Mouse (Mus musculus): ENCODE data around the gene Abcf1. TPM values are rescaled to one million over a fixed set of nuclear protein-coding genes. Genes with fewer than 3 reads are reported as not detected.
A peak's percentile ranks its signal among the peaks of the same experiment; 100 is the strongest.
"Not testable (repeated sequence)": the region's sequence is repeated elsewhere in the genome, so short reads cannot be mapped to it uniquely, and the experiment has no call there.

Abcf1 gene
- polyA plus RNA-seq, 1 experiment from 2014 or later = 78.6 TPM

DNA sequence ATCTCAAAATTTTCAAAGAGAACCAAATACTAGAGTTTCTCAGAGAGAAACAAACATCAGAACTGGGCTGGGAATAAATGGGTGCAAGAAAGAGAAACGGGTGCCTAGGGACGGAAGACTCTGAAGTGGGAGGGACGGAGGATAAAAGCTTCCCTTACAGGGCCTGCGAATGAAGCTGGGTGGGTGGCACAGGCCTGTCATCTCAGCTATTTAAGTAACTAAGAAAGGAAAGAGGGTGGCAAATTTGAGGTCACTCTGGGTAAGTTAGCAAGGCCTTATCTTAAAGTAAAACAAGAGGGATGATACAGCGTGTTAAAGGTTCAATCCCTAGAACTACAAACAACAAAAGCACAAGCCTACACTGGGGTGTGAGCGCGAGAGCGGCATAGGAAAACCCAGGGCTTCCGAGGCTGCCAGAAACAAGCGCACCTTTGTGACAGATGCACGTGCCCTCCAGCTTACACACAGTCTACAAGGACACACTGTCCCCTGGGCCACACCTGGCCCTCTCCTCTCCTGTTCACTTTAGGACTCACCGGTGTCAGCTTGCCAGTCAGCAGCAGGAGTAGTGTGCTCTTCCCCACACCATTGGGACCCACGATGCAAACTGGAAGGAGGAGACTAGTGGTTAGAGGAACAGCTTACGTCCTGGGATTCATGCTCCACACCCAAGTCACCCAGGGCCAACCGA, 10.9 kb downstream of the Abcf1 start:
- H3K27me3 ChIP-seq (ENCODE audit: insufficient read depth, low read length) = no peaks in the 10 kb centered on the region
- DNase-seq (ENCODE audit: low spot score) = no peak

DNA sequence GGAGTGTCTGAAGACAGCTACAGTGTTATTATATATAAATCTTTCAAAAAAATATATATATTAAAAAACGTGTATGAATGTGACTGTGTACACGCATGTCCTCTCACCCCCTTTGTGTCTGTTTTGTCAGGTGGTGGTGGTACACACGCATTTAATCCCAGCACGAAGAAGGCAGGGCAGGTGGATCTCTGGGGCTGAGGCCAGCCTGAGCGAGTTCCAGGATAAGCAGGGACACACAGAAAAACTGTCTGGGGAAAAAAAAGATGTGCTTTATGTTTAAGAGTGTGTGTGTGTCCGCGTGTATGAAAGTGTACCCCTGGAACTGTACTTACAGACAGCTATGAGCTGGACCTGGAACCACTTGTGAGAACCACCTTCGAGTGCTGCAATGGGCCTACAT, 14.9 kb downstream of the Abcf1 start:
- 78% methylated on average over 8 of the region's 8 CpGs for WGBS
- ATAC-seq (replicated peaks; ENCODE audit: low FRiP score, low read depth) (no peak), DNase-seq (ENCODE audit: low spot score) (no peak)
- H3K4me1 ChIP-seq (replicated peaks; ENCODE audit: insufficient read depth, low read length) = no peaks in the 10 kb centered on the region
- no peak overlapping the region for H3K4me3 ChIP-seq (replicated peaks; ENCODE audit: low read depth, low read length)
- TF ChIP-seq CTCF (IDR thresholded peaks at IDR 0.05; ENCODE audit: low read depth) = no peak
- no peak overlapping the region for H3K4me2 ChIP-seq (ENCODE audit: low read length)
- H3K9me3 ChIP-seq (replicated peaks; ENCODE audit: low read length) = no peaks in the 10 kb centered on the region
- no peaks in the 10 kb centered on the region for H3K27me3 ChIP-seq (ENCODE audit: insufficient read depth, low read length)
- no peak overlapping the region for H3K9ac ChIP-seq (ENCODE audit: low read depth, low read length)
- peaks cover 37% of the 10 kb centered on the region for H3K36me3 ChIP-seq (ENCODE audit: insufficient read depth, low read length)
- H3K27ac ChIP-seq = no peak overlapping the region

More for the DNA sequence above, 10.9 kb downstream of the Abcf1 start:
- 96% methylated on average over 15 of the region's 15 CpGs for WGBS
- ATAC-seq (replicated peaks; ENCODE audit: low FRiP score, low read depth) = no peak
- Histone ChIP-seq H3K4me3 (replicated peaks; ENCODE audit: low read depth, low read length) (no peak overlapping the region), H3K36me3 (ENCODE audit: insufficient read depth, low read length) (peaks cover 69% of the 10 kb centered on the region), H3K4me2 (ENCODE audit: low read length) (no peak overlapping the region), H3K9ac (ENCODE audit: low read depth, low read length) (no peak overlapping the region), H3K4me1 (replicated peaks; ENCODE audit: insufficient read depth, low read length) (no peaks in the 10 kb centered on the region), H3K9me3 (replicated peaks; ENCODE audit: low read length) (no peaks in the 10 kb centered on the region), H3K27ac (no peak overlapping the region)
- no peak for TF ChIP-seq CTCF (IDR thresholded peaks at IDR 0.05; ENCODE audit: low read depth)

DNA sequence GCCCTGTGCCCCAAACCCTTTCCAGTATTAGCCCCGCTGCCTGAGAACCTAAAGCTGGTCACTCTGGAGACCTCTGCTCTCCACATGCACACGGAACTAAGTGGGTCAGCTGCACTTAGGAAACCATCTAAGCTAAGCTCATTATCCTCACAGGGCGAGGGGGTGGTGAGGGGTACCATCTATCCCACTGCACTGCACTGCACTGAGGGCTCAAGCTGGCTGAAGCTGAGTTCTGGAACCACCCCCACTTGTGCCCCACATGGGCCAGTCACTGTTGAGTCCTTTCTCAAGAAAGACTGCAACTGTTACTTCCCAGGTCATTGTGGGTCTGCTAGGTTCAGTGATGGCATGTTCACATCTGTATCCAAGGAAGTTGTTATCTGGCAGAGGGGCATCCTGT, 17.0 kb downstream of the Abcf1 start:
- not testable (repeated sequence) for H3K9ac ChIP-seq (ENCODE audit: low read depth, low read length); H3K4me2 ChIP-seq (ENCODE audit: low read length); H3K4me3 ChIP-seq (replicated peaks; ENCODE audit: low read depth, low read length); H3K4me1 ChIP-seq (replicated peaks; ENCODE audit: insufficient read depth, low read length); H3K27me3 ChIP-seq (ENCODE audit: insufficient read depth, low read length); DNase-seq (ENCODE audit: low spot score); H3K9me3 ChIP-seq (replicated peaks; ENCODE audit: low read length); H3K27ac ChIP-seq; ATAC-seq (replicated peaks; ENCODE audit: low FRiP score, low read depth)
- peaks cover 17% of the 10 kb centered on the region for H3K36me3 ChIP-seq (ENCODE audit: insufficient read depth, low read length)
- 55% methylated on average over 1 of the region's 3 CpGs for WGBS

DNA sequence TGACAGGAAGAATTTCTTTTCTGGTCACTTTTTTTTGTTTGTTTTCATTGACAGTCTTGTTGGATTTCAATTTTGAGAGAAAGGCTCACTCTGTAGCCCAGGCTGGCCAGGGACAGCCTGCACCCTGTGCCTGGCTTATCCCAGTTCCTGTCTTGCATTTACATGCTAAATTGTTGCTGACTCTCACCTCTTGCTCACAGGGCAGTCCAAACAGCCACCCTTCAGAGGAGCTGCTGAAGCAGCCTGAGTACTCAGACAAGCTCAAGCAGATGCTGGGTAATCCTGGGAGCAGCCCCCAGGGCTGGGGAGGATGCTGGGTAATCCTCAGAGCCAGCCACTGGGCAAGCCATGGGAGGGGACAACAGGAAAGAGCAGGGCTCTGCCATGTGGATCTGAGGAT, 18.6 kb downstream of the Abcf1 start:
- not testable (repeated sequence) for ATAC-seq (replicated peaks; ENCODE audit: low FRiP score, low read depth); H3K4me1 ChIP-seq (replicated peaks; ENCODE audit: insufficient read depth, low read length); H3K9ac ChIP-seq (ENCODE audit: low read depth, low read length); H3K9me3 ChIP-seq (replicated peaks; ENCODE audit: low read length); H3K27ac ChIP-seq; H3K4me3 ChIP-seq (replicated peaks; ENCODE audit: low read depth, low read length); H3K27me3 ChIP-seq (ENCODE audit: insufficient read depth, low read length); H3K4me2 ChIP-seq (ENCODE audit: low read length); DNase-seq (ENCODE audit: low spot score); H3K36me3 ChIP-seq (ENCODE audit: insufficient read depth, low read length)

DNA sequence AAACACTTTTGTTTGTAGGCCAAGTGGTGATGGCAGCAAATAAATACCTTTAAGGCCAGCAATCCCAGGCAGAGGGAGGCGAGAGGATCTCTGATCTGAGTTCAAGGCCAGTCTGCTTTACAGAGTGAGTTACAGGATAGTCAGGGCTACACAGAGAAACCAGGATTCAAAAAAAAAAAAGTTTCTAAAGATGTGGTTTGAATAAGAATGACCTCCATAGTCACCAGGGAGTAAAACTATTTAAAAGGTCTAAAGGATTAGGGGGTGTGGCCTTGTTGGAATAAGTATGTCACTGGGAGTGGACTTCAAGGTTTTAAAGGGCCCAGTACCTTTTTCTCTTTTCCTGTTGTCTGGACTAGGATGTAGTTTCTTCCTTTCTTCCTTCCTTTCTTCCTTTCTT, 29.6 kb downstream of the Abcf1 start:
- Histone ChIP-seq H3K27ac (no peak overlapping the region), H3K4me2 (ENCODE audit: low read length) (no peak overlapping the region), H3K4me1 (replicated peaks; ENCODE audit: insufficient read depth, low read length) (no peaks in the 10 kb centered on the region), H3K9me3 (replicated peaks; ENCODE audit: low read length) (no peaks in the 10 kb centered on the region), H3K9ac (ENCODE audit: low read depth, low read length) (no peak overlapping the region), H3K4me3 (replicated peaks; ENCODE audit: low read depth, low read length) (no peak overlapping the region), H3K27me3 (ENCODE audit: insufficient read depth, low read length) (no peaks in the 10 kb centered on the region), H3K36me3 (ENCODE audit: insufficient read depth, low read length) (no peaks in the 10 kb centered on the region)
- ATAC-seq (replicated peaks; ENCODE audit: low FRiP score, low read depth) (no peak), DNase-seq (ENCODE audit: low spot score) (peak; percentile 12)
- 58% methylated on average over 1 of the region's 1 CpGs for WGBS
- TF ChIP-seq CTCF (IDR thresholded peaks at IDR 0.05; ENCODE audit: low read depth) = no peak

DNA sequence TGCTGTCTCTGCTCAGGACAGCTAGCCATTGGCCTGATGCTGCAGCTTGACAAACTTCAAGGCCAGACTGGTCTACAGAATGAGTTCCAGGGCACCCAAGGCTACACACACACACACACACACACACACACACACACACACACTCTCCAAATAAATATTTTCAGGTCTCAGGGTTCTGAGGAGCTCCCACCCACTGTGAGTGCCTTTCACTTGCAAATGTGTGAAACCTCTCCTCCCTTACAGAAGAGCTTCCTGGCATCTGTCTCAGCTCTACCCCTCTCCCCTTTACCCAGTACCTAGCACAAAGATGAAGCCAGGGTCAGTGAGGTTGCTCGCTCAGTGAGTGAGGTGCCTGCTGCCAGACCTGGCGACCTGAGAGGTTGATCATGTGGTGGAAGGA, 30.5 kb downstream of the Abcf1 start:
- Histone ChIP-seq H3K4me2 (ENCODE audit: low read length) (no peak overlapping the region), H3K27me3 (ENCODE audit: insufficient read depth, low read length) (no peaks in the 10 kb centered on the region), H3K36me3 (ENCODE audit: insufficient read depth, low read length) (no peaks in the 10 kb centered on the region), H3K4me3 (replicated peaks; ENCODE audit: low read depth, low read length) (no peak overlapping the region), H3K9me3 (replicated peaks; ENCODE audit: low read length) (no peaks in the 10 kb centered on the region), H3K9ac (ENCODE audit: low read depth, low read length) (no peak overlapping the region), H3K27ac (no peak overlapping the region), H3K4me1 (replicated peaks; ENCODE audit: insufficient read depth, low read length) (no peaks in the 10 kb centered on the region)
- DNase-seq (ENCODE audit: low spot score) (no peak), ATAC-seq (replicated peaks; ENCODE audit: low FRiP score, low read depth) (no peak)
- 56% methylated on average over 2 of the region's 2 CpGs for WGBS
- TF ChIP-seq CTCF (IDR thresholded peaks at IDR 0.05; ENCODE audit: low read depth) = no peak
